Mouse (Mus musculus) T-helper 17 cell (primary cell): ENCODE results near the gene Rab11a.

Experiments
- in situ Hi-C, 2 experiments: fragments of 300-600 bp; cut with MboI, MseI; formaldehyde crosslinking; loops; 1 replicate in 1 of 2; 2 replicates in 1 of 2; pipeline ENCODE4 v1.15.1; 2025; ENCODE audit warnings: high pct_unique_total_duplicates in 2 of 2

Gene Rab11a

DNA sequence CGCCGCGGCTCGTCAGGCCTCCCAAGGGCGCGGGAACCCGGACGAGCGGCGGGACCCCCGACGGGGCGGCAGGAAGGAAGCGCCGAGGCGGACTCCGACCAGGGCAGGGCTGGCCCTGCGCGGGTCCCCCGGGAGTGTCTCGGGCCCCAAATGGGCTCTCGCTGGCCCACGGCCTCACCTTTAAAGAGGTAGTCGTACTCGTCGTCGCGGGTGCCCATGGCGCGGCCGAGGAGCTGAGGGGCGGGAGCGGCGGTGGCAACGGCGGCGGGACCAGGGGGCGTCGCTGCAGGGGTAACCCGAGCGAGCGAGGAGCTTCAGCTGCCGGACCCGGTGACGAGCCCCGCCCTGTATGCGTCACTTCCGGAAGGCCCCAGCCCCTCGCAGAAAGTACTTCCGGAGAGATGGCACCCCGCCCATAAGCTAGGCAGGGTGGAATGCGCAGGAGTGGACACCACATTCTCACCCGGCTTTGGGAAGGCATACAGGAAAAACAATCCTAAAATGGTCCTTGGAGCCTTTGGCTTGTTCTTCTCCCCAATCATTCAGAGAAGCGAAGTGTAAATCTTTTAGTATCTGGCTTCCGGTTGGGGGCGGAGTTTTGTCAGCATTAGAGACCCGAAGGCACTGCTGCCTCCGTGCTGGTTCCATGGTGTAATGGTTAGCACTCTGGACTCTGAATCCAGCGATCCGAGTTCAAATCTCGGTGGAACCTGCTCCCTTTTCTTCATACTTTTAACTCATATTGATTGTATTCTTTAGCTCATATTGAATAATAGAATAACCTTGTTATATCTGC, at the start of gene Rab11a:
Gene Rab11a, minus strand, starts transcription at position 353 of the 796 bp plus-strand sequence.
- in situ Hi-C loops, result no loop called here

DNA sequence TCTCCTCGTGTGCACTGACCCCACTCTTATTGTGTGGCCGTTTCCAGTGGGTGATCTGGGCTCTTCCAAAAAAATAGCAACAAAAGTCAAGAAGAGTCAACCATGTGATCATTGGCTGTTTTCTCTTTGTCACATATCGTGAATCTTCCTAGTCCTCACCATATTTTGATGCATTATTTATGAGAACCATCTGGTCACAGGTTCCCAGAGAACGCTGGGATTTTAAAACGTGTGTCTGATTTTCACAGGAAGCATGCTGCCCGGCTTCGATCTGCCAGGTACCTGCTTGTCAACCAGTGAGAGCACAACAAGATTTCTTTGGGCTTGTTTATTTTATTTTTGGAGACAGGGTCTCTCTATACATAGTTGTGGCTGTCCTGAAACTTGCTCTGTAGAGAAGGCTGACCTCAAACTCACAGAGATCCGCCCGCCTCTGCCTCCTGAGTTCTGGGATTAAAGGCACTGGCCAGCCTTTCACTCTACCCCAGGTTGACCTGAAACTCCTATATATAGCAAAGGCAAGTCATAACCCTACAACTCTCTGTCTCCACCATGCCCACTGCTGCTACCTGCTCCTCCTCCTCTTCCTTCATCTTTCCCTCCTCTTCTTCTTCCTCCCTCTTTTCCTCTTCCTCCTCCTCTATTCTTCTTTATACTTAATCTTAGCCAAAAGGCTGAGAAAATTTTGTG, 48.8 kb upstream of the Rab11a start:
- in situ Hi-C loops, result no loop called here

DNA sequence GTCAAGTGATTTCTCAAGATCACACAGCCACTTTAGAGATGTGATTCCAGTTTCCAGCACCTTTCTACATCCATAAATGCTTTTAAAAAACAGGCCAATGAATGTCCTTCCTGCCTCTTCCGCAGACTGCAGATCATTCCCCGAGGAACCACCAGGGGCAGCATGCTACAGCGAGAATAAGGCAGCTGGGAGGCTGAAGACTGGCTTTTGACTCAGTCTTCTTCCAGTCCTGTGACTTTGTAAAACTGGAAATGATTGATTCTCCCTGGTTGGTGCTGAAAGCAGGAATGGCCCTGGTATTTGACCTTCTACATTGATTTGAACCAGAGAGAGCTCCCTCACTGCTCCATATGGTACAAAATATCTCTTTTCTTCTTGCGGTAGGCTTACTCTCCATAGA, 47.3 kb upstream of the Rab11a start:
- in situ Hi-C loops, result loop anchor here in 1 of 2 experiments (5.0 kb wide), 2 partner anchors 42 to 77 kb away; no protein-coding TSS in a partner anchor

DNA sequence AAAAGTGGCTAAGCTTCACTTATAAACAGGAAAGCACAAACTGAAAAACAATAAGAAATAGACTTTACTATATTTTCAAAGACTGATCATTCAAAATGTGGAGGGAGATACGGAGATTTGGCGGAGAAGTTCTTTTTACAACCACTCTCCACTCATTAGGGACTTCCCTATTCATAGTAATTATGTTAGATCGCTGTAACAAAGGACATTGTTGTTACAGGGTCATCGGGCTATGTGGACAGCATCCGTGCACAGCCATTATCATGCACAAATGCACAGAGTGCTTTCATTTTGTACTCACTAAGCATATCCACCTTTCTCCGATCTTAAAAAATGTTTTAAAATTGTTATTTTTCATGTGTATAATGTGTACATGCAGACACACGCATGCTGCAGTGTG, 46.0 kb upstream of the Rab11a start:
- in situ Hi-C loops, result loop anchor here in 1 of 2 experiments (5.0 kb wide), 2 partner anchors 44 to 79 kb away; no protein-coding TSS in a partner anchor

DNA sequence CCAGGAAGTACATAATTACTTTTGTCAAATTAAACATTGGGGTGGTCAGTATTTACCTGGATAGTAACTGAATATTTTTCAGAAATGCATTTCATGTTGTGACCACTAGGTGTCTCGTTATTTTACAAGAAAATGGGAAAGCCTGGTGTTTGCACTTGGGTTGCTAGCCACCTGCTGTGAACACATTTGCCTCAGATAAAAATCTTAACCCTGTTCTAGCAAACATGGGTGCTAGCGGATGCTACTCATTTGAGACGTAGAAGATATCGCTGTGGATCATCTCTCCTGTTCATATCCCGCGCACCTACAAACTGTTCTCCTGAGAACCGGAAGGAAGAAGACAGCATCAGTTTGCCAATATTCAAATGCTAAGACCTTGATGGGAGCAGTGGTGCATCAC, 42.1 kb upstream of the Rab11a start:
- in situ Hi-C loops, result loop anchor here (5.0 kb wide), 2 partner anchors 48 to 83 kb away; no protein-coding TSS in a partner anchor

DNA sequence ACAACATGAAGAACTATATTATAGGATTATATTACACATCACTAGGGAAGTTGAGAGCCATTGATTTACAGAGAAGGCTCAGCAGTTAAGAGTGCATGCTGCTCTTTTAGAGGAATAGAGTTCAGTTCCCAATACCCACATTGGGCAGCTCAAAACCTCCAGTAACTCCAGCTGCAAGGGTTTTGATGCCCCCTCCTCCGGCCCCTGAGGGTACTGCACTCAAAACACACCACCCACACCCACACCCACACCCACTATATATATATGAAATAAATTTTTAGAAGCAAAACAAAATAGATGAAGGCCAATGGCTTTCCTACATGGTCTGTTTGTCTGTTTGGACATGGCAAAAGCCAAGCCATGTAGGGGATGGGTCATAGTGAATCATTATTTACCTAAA, 40.6 kb upstream of the Rab11a start:
- in situ Hi-C loops, result loop anchor here in 1 of 2 experiments (5.0 kb wide), 1 partner anchor 84 kb away; no protein-coding TSS in a partner anchor

DNA sequence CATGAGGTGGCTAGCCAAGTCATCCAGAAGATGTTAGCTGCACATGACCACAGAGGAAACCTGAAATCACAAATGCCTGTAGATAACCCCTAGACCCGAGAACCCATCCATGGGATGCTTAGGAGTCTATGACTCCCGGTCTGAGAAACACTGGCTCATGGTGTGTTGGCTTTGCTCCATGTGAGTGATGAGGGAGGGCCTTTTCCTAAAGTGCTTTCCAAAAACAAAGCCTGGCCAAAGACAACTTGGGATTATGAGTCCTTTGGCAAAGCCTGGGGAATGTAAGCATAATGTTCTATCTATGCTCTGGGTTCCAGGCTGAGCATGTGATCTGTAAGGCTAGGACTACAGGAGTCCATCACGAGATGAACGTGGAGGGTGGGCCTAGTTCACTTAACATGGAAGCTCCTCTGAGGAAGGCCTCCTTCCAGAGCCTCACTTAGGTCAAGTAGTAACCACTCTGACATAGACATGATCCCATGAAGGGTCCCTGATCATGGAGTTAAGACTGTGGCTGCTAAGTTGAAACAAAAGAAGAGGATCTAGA, 40.0 kb upstream of the Rab11a start:
- in situ Hi-C loops, result loop anchor here in 1 of 2 experiments (5.0 kb wide), 1 partner anchor 85 kb away; no protein-coding TSS in a partner anchor

DNA sequence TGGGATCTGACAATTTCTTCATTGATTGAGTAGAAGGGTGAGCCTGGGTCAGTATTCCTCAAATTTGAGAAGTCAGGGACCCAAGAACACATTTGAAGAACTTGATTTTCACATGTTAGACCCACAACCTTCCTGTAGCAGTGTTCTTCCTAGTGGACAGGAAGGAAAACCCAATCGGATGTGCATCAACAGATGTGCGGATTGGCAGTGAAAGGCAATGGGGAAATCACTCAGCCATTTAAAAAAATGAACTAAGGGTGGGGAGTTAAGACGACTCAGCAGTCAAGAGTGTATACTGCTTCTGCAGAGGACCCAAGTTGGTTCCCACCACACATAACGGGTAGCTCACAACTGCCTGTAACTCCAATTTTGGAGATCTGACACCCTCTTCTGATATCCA, 37.9 kb upstream of the Rab11a start:
- in situ Hi-C loops, result loop anchor here in 1 of 2 experiments (5.0 kb wide), 1 partner anchor 87 kb away; no protein-coding TSS in a partner anchor

DNA sequence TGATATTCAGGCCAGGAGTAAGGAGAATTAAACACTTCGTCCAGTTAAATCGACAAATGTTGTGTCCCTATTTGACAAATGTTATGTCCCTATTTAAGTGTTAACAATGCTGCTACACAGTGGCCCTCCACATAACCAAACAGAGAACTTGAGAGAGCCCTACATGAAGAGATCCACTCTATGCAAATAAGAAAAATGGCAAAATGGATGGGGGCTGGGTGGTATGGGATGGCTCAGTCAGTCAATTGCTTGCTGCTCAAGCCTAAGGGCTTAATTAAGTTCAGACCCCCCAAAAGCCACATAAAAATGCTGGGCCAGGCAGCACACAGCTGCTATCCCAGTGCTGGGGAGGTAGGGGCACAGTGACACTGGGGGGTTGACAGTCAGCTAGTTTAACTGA, 37.3 kb upstream of the Rab11a start:
- in situ Hi-C loops, result loop anchor here in 1 of 2 experiments (5.0 kb wide), 1 partner anchor 87 kb away; no protein-coding TSS in a partner anchor

DNA sequence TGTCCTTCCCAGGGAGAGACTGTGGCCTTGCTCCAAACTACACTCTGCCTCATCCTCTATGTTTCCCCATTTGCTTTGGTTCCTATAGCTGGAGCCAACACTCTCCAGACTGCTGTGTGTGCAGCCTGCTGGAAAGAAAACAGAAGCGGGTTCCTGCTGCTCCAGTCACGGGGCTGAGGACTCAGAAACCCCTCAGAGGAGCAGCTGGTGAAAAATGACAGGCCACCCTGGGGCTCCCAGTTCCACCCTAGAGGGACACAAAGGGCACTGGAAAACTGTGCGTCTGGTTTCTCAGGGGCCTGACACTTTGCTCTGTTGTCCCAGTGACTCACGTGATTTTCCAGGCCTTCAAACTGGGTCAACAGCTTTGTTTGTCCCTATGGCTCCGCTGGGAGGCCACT, 36.9 kb upstream of the Rab11a start:
- in situ Hi-C loops, result no loop called here

DNA sequence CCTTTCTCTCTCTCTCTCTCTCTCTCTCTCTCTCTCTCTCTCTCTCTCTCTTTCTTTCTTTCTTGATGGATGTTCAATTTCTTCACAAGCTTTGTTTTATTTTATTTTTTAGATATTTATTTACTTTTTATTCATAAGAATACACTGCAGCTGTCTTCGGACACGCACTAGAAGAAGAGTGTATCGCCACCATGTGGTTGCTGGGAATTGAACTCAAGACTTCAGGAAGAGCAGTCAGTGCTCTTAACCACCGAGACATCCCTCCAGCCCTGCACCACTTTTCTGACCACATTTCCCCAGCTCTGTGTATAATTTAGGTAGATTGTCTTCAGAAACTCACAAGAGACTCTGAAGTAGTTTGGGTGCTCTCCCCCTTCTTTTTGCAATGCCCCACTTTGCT, 36.4 kb upstream of the Rab11a start:
- in situ Hi-C loops, result no loop called here

DNA sequence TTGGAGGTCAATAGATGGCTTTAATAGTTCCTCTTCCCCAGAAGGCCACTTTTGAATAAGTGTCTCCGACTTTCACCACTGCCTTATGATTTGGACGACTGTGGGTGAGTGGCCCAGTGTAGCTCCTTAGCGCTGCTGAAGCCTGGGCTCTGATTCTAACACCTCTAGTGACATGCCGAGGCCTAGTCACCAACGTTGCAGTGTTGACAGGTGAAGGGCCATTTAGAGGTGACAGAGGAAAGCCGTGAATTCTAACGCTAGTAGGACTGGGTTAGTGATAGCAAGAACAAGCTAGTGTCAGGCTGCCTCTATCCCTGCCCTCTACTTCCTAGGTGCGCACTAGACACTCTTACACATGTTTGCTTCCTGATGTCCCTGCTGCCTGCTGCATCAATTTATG, 35.7 kb upstream of the Rab11a start:
- in situ Hi-C loops, result no loop called here

DNA sequence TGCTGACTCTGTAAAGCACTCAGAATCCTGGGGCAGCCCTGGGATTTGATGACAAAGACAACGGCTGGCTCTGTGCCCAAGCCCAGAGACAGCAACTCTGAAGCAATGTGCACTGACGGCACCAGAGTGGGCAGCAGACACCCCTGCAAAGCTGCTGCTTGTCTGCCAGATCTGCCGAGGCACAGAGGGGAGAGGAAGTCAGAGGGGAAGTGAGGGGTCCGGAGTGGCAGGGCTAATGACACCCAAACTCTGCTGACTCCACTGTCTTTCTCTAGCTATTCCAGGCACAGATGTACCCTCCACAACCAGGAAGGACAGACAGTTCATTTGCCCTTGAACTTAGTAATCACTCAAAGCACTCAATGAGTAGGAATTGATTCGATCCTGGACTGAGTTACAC, 33.7 kb upstream of the Rab11a start:
- in situ Hi-C loops, result no loop called here

DNA sequence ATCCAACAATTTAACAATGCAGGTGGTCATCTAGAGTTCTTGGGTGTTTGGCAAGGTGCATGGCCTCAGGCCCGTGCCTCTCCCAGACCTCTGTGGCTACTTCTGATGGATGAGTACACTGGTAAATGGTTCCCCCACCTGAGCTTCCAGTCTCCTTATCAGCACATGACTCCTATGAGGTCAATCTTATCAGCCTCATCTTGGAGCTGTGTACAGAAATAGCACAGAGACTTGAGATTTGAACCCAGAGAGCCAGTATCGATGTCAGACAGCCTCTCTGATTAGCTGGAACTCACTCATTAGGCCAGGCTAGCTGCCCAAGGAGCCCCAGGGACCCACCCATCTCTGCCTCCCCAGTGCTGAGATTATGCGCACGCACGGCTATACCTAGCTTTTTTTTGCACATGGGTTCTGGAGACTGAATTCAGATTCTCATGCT, 32.9 kb upstream of the Rab11a start:
- in situ Hi-C loops, result no loop called here

DNA sequence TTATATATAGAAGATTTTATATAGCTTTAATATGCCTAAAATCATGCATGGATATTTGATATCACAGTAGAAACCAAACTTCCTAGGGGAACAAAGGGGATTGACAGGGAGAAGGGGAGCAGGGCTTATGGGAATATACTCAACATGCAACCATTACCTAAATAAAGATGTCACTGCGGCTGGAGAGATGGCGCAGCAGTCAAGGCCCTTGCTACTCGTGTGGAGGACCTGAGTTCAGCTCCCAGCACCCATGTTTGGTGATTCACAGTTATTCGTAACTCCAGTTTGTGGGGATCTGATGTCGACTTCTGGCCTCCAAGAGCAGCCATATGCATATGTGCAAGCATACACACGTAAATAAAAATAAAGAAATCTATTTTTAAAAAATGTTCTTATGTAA, 32.4 kb upstream of the Rab11a start:
- in situ Hi-C loops, result no loop called here

DNA sequence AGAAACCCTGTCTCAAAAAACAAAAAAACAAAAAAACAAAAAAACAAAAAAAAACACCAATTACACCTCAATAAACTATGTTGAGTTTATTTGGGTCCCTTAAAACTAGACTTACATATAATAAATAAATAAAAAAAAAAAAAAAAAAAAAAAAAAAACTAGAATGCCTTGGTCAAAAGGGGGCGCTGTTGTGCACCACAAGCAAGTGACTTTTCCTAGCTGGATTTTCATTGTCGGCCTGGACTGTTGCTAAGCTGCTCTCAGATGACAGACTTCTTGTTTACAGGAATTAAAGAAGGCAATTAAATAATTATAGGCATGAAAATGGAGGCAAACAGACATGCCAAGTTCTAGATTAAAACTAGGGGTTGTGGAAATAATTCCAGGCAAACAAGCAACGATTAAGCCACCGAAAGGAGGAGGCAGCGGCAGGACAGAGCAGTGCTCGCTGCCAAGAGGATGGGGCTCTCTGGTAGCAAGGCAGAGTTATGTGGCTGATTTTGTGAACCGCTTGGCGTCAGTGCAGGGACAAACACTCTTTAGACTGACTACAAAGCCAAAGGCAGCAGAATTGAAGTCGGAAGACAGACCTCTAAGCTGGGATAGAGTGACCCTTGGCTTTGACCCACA, 31.6 kb upstream of the Rab11a start:
- in situ Hi-C loops, result no loop called here

DNA sequence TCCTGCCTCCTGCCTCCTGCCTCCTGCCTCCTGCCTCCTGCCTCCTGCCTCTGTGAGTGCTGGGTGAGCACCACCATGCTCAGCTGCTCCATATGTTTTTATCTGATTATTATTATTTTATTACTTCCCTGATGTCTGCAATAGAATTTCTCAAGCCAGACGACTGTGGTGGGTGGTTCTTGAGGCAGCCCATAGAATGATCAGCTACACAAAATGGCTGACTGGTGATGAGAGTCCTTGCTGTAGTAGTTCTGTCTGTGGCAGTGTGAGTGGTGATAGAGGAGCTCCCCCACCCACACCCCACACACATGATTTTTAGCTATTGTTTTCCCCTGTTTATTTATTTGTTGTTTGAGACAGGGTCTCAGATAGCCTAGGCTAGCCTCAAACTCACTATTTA, 30.2 kb upstream of the Rab11a start:
- in situ Hi-C loops, result no loop called here

DNA sequence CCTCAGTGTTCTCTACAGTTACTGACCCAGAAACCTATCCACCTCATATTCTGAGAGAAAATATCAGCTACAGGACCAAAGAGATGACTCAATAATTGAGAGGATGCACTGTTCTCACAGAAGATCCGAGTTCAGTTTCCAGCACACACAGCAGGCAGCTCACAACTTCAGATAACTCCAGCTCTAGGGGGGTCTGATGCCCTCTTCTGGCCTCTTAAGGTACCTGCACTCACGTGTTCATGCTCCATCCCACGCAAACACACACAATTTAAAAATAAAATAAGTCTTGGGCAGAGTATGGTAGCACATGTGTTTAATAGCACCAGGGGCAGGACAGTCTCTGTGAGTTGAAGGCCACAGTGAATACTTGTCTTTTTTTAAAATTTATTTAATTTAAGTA, 28.6 kb upstream of the Rab11a start:
- in situ Hi-C loops, result no loop called here

DNA sequence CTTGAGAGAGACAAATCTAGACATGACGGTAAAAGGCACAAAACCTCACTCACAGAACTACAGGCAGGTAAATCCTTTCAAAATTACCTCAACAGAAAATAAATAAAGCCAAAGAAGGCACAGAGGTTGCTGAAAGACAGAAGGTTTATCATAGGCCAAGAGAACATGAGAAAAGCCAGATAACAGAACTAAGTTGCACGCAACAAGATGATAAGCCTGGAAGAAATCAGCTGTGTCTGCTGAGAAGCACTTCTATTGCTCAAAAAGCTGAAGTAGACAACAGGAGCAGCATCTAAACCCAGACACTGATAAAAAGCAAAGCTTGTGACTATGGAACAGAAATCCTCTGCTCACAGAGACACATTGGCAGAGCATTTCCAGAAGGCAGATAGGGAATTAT, 27.3 kb upstream of the Rab11a start:
- in situ Hi-C loops, result no loop called here

DNA sequence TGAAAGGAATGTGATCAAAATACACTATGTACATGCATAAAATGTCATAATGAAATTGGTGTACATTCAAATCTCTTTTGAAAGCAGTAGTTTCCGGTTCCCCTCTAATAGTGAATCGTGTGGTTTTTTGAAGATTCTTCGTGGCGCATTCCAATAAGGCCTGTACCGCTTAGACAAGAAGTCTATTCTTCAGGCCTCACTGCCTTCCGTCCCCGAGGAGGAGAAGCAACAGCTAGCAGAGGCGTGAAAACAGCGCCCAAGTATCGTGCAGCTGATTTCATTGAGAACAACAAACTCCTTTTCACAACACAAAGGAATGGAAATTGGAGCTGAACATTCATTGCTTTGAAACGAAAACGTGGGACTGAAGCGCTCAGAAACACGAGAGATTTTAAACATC, 20.5 kb upstream of the Rab11a start:
- in situ Hi-C loops, result no loop called here

DNA sequence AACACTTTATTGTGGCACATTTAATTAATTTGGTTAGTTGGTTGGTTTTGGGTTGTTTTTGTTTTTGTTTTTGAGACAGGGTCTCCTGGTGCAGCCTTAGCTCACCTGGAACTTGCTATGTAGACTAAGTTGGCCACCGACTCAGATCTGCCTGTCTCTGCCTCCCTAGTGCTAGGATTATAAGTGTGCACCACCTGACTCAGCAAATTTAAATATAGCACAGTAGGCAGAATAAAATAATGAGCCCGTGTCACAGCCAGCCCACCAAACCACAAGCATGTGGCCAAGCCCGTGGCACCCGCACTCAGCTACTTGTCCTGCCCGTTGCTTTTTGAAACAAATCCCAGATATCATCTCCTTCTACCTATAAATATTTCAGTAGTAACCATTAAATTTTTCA, 15.0 kb upstream of the Rab11a start:
- in situ Hi-C loops, result no loop called here

DNA sequence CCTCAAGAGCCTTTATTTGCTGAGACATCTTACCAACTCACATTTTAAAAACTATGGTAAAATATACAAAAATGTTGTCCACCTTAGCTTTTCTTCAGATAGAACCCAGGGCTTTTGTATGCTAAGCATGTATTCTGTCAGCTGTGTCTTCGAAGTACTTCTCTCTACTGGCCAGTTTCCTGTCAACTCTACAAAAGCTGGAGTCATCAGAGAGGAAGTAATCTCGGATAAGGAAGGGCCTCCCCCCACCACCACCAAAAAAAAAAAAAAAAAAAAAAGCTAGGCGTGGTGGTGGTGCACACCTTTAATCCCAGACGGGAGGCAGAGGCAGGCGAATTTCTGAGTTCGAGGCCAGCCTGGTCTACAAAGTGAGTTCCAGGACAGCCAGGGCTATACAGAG, 11.8 kb upstream of the Rab11a start:
- in situ Hi-C loops, result no loop called here
